Mouse (Mus musculus) cerebellum, adult 11 months (tissue): Measurements from ENCODE around the gene B3gat2.

Source experiments
- DNase-seq: peaks from one replicate; pipeline ENCODE4 v3.0.0; 2022

B3gat2 gene

GRCm38 (mm10) chr1:23834819-23835218, 73.3 kb downstream of the B3gat2 start:
- no peak for DNase-seq

- no peak for DNase-seq
Observed at GRCm38 (mm10) chr1:23836630-23837029, 75.1 kb downstream of the B3gat2 start.

- no peak for DNase-seq
Observed at GRCm38 (mm10) chr1:23840924-23841323, 79.4 kb downstream of the B3gat2 start.

- DNase-seq = no peak
Observed at GRCm38 (mm10) chr1:23842629-23843028, 81.1 kb downstream of the B3gat2 start.

GRCm38 (mm10) chr1:23843790-23844189, 82.2 kb downstream of the B3gat2 start:
- no peak for DNase-seq

GRCm38 (mm10) chr1:23845007-23845406, 83.5 kb downstream of the B3gat2 start:
- peak; percentile 34 for DNase-seq

GRCm38 (mm10) chr1:23846044-23846680, 84.6 kb downstream of the B3gat2 start:
- DNase-seq = peak; percentile 84

GRCm38 (mm10) chr1:23855623-23856022, 94.1 kb downstream of the B3gat2 start:
- no peak for DNase-seq

- no peak for DNase-seq
Observed at GRCm38 (mm10) chr1:23860944-23861343, 99.4 kb downstream of the B3gat2 start.

- no peak for DNase-seq
Observed at GRCm38 (mm10) chr1:23865566-23865965, 104.0 kb downstream of the B3gat2 start.

GRCm38 (mm10) chr1:23867350-23867862, 105.9 kb downstream of the B3gat2 start:
- DNase-seq = no peak

GRCm38 (mm10) chr1:23872194-23872593, 110.6 kb downstream of the B3gat2 start:
- no peak for DNase-seq

GRCm38 (mm10) chr1:23882681-23883080, 121.1 kb downstream of the B3gat2 start:
- DNase-seq = no peak

GRCm38 (mm10) chr1:23884087-23884668, 122.6 kb downstream of the B3gat2 start:
- no peak for DNase-seq

GRCm38 (mm10) chr1:23884914-23885313, 123.4 kb downstream of the B3gat2 start:
- no peak for DNase-seq

- no peak for DNase-seq
Observed at GRCm38 (mm10) chr1:23892072-23892471, 130.5 kb downstream of the B3gat2 start.
